Mouse (Mus musculus): ENCODE results near the gene Tedc1.

Tedc1 gene

DNA sequence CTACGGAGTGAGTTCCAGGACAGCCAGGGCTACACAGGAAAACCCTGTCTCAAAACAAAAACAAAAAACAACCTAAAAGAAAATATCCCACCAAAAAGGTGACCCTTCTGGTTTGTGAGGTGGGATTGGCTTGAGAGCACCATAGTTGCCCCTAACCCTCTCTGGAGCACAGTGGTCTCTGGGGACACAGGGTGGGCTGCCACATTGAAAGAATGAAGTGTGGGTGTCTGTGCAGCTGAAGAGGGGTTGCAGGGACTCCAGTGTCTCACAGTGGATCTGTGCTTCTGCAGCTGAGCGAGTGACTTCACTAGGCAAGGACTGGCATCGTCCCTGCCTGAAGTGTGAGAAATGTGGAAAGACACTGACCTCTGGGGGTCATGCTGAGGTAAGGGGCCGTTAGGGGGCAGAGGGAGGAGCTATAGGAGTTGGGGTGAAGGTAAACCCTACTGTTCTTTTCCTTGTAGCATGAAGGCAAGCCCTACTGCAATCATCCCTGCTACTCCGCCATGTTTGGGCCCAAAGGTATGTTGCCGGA is 3.2 kb upstream of the Tedc1 start:
- 90% methylated on average over 6 of the region's 6 CpGs for WGBS

DNA sequence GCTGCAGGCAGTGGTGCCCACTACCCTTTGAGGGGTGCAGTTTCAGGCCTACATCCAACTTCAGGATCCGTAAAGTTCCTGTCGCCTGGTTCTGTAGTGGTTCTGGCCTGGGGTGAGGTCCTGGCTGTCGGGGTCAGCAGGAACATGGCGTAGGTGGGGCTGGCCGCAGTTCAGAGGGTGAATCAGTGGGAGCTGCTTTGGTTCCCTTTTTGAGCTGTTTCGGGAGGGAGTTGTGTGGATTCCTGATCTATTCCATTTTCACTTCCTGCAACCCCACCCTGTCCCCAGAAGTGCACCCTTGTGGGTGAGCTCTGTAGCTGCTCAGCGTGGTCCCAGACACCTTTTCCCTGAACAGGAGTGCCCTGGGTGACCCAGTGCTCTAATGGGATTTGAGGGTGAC is 2.2 kb upstream of the Tedc1 start:
- 85% methylated on average over 7 of the region's 7 CpGs for WGBS

DNA sequence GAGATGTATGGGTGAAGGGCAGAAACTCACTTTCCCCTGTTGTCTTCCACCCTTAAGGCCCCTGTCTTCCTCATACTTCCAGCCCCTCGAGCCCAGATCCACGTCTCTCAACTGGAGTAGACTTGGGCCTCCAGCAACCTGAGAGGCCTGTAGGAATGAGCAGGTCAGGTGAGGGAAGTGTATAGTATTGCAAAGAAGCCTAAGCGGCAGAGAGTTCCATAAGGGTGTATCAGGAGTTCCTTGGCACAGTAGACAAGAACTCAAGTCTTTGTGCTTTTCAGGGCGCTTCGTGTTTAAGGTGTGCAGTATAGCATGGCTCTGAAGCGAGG is 1.5 kb upstream of the Tedc1 start:
- 88% methylated on average over 6 of the region's 6 CpGs for WGBS

DNA sequence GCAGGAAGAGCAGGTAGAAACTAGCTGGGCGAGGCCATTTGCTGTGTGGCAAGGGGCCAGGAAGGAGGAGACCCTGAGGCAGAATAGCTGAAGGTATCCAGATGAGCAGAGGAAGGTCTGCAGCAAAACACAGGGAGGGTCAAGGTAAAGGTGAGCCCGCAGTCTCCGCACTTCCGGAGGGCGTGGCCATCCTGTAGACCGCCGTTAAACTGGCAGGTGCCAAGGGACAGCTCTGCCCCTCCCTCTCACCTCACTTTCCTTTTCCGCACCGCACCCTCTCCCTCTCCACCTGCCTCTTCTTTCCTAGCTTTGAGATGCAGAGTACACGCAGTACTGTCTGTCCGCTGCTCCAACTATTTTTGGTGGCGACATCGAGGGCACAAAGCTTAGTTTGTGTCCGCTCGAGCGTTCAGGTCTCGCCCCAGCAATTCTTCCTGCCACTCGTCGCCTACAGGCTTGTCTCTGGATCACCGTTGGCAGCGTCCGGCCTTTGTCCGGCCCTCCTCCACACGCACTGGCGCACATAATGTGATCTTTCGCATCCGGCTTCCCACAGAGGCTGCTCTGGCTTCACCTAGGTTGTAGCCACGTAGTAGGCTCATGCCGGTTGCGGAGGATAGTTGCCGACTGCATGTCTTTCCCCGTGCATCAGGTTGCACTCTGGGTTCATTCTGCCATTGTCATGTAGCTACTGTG is 997 bp upstream of the Tedc1 start:
- WGBS: 6% methylated on average over 32 of the region's 32 CpGs

DNA sequence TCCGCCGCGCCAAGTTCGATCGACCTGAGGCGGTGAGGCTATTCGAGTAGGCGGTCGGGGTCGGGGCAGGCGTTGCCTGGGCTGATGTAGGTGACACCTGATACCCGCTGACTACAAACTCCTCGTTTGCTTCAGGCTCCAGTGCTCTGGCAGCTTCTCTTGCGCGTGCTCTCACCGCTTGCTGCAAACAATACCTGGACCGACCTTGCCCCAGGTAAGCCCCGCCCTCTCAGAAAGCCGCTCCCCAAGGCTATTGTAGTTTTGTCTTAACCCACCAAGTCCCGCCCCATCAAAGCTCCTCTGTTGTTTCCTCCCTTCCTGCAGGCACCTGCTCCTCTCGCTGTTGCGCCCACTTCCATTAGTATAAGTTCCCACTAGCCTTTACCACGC is 314 bp downstream of the Tedc1 start:
- WGBS: 1% methylated on average over 23 of the region's 23 CpGs

DNA sequence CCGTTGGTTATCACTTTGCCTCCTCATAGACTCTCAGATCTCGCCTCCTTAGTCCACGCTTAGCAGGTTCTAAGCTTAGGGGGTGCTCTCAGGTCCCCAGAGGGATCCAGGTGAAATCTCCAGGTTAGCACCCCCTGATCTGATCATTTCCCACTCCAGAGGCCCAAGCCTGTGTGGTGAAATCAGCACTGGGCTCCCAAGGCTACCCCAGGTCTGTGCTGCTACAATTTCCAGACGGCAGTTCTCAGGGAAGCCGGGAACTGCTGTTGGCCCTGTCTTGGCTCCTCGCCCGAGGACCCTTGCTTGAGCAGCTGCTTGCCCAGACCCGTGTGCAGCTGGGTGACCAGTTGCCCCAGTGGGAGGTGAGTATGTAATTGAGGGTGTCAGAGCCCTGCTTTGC is 781 bp downstream of the Tedc1 start:
- WGBS: 29% methylated on average over 8 of the region's 8 CpGs

DNA sequence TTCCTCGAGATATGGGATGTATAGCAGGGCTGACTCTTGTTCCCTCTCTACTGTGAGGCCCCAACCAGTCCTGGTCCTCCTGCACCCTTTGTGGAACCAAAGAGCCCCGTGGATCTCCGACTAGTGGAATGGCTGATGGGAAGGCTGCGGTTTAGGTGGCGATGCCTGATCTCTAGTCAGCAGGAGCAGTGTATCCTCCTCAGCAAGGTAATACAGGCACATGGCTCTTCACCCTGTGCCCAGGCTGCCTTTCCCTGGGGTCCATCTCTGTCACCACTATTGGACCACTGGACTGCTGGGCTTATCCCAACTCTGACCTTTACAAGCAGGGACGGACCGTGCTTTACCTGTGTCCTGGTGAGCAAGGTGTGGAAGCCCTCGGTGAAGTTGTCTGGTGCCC is 1.3 kb downstream of the Tedc1 start:
- 87% methylated on average over 8 of the region's 8 CpGs for WGBS

DNA sequence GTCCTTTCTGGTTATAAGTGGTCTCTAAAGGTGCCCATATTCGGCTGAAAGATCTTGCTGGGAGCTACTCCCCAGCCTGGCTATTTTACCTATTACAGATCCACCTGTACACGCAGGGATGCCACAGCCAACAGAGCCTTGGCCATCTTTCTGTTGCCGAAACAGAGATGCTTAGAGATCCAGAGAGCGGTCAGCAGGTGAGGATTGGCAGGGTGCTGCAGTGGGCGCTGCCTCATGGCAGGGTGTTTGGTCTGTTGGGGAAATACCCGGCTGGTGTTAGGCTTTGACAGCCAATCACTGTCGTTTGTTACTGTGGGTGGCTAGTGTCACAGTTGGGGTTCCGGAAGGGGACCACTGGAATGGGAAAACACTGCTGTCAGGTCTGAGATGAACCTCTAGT is 1.8 kb downstream of the Tedc1 start:
- 94% methylated on average over 8 of the region's 8 CpGs for WGBS

DNA sequence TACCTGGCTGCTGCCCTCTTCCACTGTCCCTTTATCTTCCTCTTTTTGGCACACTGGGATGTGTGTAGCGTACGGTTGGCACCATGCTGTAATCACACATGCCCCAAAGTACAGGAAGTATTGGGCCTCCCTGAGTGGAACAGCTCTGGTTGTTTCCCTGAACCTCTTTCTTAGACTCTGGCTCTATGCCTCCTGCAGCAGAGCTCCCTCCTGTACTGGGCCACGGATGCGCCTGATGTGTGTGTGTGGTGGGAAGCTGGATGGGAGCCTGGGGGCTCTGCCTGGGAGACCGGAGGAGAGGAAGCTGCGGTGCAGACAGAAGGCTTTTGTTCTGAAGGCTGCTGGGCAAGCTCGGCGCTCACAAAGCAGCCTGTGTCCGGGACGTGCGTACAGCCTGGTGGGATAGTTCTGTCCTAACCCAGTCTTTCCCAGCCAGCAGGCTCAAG is 7.4 kb downstream of the Tedc1 start:
- WGBS: 66% methylated on average over 11 of the region's 11 CpGs

DNA sequence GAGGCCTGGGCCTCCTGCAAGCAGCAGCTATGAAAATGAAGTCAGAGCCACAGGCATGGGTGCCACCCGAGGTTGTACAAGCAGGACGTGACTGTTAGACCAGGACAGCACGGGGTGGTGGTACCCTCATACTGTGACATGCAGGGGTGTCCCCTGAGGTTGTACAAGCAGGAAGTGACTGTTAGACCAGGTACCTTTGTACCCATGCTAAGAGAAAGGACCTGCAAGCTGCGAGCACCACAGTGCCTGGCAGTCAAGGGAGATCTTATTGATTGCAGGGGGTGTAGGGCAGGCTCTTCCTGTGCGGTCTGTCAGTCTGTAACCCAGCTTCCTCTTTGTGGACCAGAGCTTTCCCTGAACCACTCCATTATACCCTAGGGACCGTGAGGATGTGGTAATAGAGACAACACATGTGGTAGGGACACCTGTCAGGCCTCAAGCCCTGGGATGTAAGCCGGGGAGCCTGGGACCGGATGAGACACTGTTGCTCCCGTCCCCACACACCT is 11.9 kb downstream of the Tedc1 start:
- 89% methylated on average over 9 of the region's 9 CpGs for WGBS

DNA sequence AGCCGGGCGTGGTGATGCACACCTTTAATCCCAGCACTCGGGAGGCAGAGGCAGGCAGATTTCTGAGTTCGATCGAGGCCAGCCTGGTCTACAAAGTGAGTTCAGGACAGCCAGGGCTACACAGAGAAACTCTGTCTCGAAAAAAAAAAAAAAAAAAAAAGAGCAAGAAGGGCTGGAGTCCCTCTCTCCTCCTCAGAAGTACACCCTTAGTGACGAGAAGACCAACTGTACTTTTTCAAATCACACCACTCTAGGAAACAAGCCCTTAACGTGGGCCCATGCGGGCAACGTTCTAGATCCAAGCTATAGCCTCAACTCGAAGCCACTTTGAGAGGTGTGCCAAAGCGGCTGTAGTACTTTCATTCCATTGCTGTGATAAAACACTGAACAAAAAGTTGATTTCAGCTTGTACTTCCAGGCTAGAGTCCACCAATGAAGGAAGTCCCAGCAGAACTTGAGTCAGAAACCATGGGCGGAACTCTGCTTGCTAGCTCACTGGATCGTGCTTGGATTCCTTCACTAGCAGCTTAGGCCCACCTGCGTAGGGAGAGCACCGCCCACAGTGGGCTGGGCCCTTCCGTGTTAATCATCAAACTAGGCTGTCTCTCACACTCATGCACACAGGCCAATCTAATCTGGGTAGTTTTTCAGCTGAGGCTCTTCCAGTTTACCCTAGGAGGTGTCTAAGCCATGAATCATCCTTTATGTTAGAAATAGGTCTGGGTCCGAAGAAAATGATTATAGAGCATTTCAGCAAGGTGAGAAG is 20.9 kb downstream of the Tedc1 start:
- WGBS: 89% methylated on average over 18 of the region's 18 CpGs

DNA sequence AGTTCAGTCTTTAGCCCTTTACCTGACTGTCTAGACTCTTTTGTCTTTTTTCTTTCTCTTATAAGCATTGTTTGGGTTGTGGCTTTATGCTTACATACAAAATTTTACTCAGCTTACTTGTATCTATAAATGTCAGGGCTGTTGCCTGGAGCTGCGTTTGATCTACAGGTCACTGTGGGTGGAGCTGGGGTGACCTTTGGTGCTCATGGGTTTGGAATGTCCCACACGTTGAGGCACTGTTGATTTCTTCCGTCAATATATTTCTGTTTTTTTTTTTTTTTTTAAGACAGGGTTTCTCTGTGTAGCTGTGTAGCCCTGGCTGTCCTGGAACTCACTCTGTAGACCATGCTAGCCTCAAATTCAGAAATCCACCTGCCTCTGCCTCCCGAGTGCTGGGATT is 24.8 kb downstream of the Tedc1 start:
- WGBS: 76% methylated on average over 4 of the region's 4 CpGs

DNA sequence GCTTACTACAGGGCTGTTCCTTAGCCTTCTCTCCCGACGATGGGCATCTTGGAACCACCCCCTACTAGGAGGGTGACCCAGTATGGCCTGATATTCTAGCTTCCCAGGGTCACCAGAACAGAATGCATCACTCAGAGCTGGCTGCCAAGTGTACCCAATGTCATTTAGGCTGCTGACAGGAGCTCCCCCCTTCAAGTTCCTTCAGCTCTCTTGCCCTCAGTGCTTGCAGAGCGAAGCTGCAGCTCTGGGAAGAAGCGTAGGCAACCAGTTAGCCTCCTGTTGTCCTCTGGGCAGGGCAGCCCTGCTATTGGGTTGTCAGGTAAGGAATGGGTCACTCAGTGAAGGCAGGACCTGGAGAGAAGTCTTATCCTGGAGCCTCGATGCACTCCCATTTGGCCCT is 28.7 kb downstream of the Tedc1 start:
- 77% methylated on average over 5 of the region's 5 CpGs for WGBS

DNA sequence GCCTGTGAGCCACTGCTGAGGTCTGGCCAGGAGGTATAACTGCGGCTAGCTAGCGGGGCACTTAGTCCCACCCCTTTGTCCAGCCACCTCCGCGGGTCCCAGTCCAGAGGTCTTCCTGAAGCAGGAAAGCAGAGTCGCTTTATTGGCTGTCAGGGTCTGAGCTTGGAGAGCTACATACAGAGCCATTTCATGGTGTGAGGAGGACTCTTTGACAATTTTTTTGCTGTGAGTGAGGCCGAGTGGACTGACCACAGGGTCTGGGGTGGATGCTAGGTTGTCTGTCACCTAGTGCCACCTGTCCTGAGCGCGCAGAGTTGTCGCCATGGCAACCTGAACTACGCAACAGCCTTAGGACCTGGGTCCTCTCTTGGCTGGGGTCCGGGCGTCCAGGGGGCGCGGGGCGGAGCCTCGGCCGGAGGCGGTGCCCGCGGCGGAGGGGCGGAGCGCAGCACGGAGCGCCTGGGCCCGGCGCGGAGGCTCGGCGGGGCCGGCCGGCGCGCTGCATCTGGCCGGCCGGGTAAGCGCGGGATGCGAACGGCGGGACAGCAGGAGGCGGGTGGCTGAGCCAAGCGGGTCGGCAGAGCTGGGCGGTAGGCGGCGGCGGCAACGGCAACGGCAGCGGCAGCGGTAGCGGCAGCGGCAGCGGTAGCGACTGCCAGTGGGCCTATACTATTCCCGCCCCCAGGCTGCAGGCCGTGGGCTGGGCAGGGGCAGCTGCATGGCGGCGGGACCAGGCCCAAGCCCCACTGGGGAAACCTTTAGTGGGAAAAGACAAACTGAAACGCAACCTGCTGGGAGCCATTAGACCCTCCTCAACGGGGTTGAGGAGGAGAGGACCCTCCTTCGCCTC is 29.4 kb downstream of the Tedc1 start, which contains the start of gene Tmem121:
Gene Tmem121, plus strand, starts transcription at position 489 of the 850 bp plus-strand sequence.
- 3% methylated on average over 63 of the region's 63 CpGs for WGBS

DNA sequence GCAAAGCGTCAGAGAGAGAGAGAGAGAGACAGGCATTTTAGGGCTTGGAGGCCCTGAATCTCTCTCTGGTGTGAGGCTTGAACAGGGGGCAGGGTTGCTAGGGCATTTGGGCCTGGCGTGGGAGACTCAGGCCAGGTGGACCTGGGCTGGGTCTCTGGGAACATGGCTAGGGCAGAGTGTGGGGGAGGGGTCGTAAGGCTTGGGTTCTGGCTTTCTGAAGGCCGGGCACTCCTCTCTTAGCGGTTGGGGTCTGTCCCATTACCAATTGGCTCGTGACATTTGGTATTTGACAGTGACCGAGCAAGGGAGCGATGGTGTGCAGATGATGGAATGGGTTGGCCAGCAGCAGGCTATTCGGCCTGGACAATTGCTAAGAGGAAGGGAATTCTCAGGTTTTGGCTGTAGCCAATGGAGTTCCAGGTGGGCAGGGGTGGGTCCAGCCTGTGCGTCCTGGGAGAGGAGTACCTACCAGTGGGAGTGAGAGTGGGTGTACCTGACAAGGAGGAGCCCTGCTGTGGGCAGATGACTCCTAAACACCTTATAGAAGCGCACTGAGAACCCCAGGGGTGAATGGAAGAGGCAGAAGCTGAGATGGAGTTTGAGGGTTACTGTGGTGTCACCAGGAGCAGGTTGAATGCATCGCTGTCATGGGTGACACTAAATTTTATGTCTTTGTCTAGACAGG is 30.2 kb downstream of the Tedc1 start:
- 27% methylated on average over 12 of the region's 12 CpGs for WGBS

DNA sequence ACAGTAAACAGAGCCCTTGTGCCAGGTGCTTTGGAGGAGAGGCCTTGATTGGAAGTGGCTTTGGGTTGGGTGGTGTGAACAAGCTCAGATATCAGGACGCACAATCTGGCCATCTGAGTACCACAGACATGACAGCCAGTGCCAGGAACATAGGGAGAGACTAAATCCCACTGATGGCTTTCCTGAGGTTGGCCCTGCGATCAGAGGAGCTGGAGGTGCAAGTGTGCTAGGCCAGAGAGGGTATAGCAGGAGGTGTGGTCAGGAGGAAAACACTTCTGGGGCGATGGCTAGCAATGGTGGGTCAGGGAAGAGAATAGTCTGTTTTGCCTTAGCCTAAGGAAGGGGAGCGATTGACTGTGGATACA is 30.8 kb downstream of the Tedc1 start:
- WGBS: 41% methylated on average over 4 of the region's 4 CpGs

DNA sequence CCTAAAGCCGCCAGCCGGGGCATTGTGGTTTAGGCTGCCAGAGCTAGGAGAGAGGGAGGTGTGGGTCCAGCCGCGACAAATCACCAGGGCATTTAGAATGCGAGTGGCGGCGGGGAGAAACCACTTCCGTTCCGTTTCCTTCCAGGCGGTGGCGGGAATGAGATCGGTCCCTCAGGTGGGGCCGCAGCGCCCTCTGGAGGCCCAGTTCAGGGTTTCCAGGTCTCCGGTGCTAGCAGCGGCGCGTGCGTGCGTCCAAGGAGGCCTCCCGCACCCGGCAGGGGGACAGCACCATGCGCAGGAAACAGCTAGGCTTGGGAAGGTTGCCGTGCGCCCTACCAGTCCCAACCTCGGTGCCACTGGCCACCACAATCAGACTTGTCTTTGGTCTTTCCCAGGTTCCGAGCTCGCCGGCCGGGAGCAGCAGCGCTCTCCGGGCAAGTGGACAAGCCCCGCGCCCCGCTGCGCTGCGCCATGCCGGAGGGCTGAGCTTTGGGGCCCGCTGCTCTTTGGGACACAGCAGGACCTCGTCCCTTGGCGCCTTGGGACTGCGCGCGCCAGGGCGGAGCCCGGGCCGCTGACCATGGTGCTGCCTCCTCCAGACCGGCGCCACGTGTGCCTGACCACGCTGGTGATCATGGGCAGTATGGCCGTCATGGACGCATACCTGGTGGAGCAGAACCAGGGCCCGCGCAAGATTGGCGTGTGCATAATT is 31.5 kb downstream of the Tedc1 start:
- 4% methylated on average over 56 of the region's 56 CpGs for WGBS

DNA sequence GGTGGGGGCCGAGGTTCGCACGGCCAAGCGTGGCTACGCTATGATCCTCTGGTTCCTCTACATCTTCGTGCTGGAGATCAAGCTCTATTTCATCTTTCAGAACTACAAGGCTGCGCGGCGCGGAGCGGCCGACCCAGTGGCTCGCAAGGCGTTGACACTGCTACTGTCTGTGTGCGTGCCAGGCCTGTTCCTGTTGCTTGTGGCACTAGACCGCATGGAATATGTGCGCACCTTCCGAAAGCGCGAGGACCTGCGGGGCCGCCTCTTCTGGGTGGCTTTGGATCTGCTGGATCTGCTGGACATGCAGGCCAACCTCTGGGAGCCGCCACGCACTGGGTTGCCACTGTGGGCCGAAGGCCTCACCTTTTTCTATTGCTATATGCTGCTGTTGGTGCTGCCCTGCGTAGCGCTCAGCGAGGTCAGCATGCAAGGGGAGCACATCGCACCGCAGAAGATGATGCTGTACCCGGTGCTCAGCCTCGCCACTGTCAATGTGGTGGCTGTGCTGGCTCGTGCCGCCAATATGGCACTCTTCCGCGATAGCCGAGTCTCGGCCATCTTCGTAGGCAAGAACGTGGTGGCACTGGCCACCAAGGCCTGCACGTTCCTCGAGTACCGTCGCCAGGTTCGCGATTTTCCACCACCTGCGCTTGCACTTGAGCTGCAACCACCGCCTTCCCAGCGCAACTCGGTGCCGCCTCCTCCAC is 32.3 kb downstream of the Tedc1 start:
- 88% methylated on average over 51 of the region's 51 CpGs for WGBS

DNA sequence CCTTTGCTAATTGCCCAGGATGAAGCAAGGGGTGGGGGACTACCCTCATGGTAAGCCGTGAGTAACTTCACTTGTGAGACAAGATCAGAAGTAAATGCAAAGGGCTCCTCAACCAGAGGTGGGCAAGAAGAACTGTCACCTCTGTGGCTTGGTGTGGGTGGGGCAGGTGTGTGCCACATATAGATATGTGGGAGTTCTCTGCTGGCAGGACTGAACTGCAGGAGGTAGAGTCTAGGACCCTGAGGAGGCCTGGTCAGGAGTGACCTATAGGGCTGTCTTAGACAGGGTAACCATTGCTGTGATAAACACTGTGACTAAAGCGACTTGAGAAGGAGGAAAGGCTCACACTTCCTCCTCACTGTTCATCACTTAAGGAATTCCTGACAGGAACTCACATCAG is 37.2 kb downstream of the Tedc1 start:
- 37% methylated on average over 2 of the region's 2 CpGs for WGBS

DNA sequence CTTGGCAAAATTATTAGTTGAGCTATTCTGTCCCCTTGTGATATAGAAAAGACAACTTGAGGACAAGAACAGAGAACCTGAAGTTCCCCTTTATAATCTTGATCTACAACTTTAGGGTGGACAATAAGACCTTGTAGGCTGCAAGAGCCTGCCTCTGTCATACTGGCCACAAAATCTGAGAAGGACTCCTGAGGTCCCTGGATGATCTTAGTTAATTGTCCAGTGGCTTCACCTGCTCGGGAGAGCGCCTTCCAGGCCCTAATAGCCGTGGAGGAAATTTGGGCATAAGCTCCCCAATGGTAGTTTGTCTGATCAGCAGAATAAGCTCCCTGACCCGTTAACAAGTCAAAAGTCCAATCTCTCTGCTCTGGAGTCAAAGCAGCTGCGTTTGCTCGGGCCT is 42.9 kb downstream of the Tedc1 start:
- 98% methylated on average over 3 of the region's 6 CpGs for whole genome bisulfite sequencing
